Mouse (Mus musculus) MEL (cell line): Measurements from ENCODE around the gene Pianp.
"Not testable (repeated sequence)": the region's sequence is repeated elsewhere in the genome, so short reads cannot be mapped to it uniquely, and the experiment has no call there.

Experiments used
- CHD2 ChIP-seq: IDR thresholded peaks from 2 replicates; pipeline ENCODE4 v1.6.1; 2011; ENCODE audit warnings: low read length, improper control_type of control experiment
- CTCF ChIP-seq, 3 experiments: IDR thresholded peaks in 2 of 3; conservative IDR thresholded peaks in 1 of 3; 2 replicates each; pipeline ENCODE4 v1.5.1; 2011 to 2012; ENCODE audit warnings: low read length in 3 of 3, low read depth in 2 of 3, mild to moderate bottlenecking in 2 of 3, improper control_type of control experiment in 1 of 3, inconsistent platforms in 1 of 3, mixed read lengths in 1 of 3, moderate library complexity in 1 of 3; ENCODE audit not compliant: control insufficient read depth in 1 of 3, insufficient read depth in 1 of 3, poor library complexity in 1 of 3, severe bottlenecking in 1 of 3
- JUND ChIP-seq: IDR thresholded peaks from 2 replicates; pipeline ENCODE4 v1.6.1; 2011; ENCODE audit warnings: low read depth, mild to moderate bottlenecking, improper control_type of control experiment, low read length
- MAFK ChIP-seq: IDR thresholded peaks from 2 replicates; pipeline ENCODE4 v1.6.1; 2011; ENCODE audit warnings: low read depth, mild to moderate bottlenecking, low read length, improper control_type of control experiment, borderline replicate concordance
- MAZ ChIP-seq: IDR thresholded peaks from 2 replicates; pipeline ENCODE4 v1.6.1; 2012; ENCODE audit warnings: low read depth, mild to moderate bottlenecking, inconsistent platforms, low read length, improper control_type of control experiment
- NRF1 ChIP-seq: IDR thresholded peaks from 2 replicates; pipeline ENCODE4 v1.6.1; 2014; ENCODE audit warnings: low read depth, mild to moderate bottlenecking, inconsistent platforms, low read length, improper control_type of control experiment, moderate library complexity; ENCODE audit not compliant: poor library complexity, insufficient read depth, severe bottlenecking
- POLR2A ChIP-seq, 2 experiments: IDR thresholded peaks; 2 replicates each; pipeline ENCODE4 v1.6.1; 2011 to 2012; ENCODE audit warnings: low read length in 2 of 2, mild to moderate bottlenecking in 2 of 2, control low read depth in 1 of 2, improper control_type of control experiment in 1 of 2, low read depth in 1 of 2, moderate library complexity in 1 of 2; ENCODE audit not compliant: control insufficient read depth in 1 of 2, insufficient read depth in 1 of 2, poor library complexity in 1 of 2
- POLR2AphosphoS2 ChIP-seq: IDR thresholded peaks from 2 replicates; pipeline ENCODE4 v1.6.1; 2011; ENCODE audit warnings: low read length, improper control_type of control experiment
- UBTF ChIP-seq: IDR thresholded peaks from 2 replicates; pipeline ENCODE4 v1.6.1; 2012; ENCODE audit warnings: low read depth, mild to moderate bottlenecking, inconsistent platforms, low read length, improper control_type of control experiment, moderate library complexity, borderline replicate concordance; ENCODE audit not compliant: insufficient read depth
- ZC3H11A ChIP-seq: IDR thresholded peaks from 2 replicates; pipeline ENCODE4 v1.6.1; 2012; ENCODE audit warnings: low read depth, mild to moderate bottlenecking, inconsistent platforms, low read length, improper control_type of control experiment

- peak; percentile 73 to 83 (median 82) for TF ChIP-seq CTCF (IDR thresholded peaks at IDR 0.05 in 2 of 3, conservative IDR thresholded peaks at IDR 0.05 in 1 of 3; ENCODE audit: control insufficient read depth in 1 of 3, insufficient read depth in 1 of 3, low read depth in 2 of 3, low read length in 3 of 3, poor library complexity in 1 of 3, severe bottlenecking in 1 of 3)
- not testable (repeated sequence) for TF ChIP-seq NRF1; MAZ; JUND; POLR2A (IDR thresholded peaks at IDR 0.05; ENCODE audit: control insufficient read depth in 1 of 2, insufficient read depth in 1 of 2, low read depth in 1 of 2, low read length in 2 of 2, poor library complexity in 1 of 2); ZC3H11A; UBTF; MAFK; POLR2AphosphoS2; CHD2
Measured at GRCm38 (mm10) chr6:125030532-125030931, 34.0 kb downstream of the Pianp start.
